10 mouse cellular contexts compared by ENCODE assay signal in genomic region chr13:44868037-44868650, GRCm38 (mm10).
DNase-seq lines count a peak whose midpoint lies in the region; ATAC-seq lines count a peak whose summit lies in the region.
"Had no signal": no experiment of that assay in that cellular context is flagged by ENCODE, and none has a peak within 500 bp of the region (broad histone marks: within the 10 kb centered on the region; RNA-seq: fewer than 3 reads in every experiment).

No protein-coding gene starts in this region.

- no peak overlapping the region for H3K4me3 ChIP-seq in hindbrain, embryonic 12.5 days
- no peak overlapping the region for H3K4me3 ChIP-seq in hindbrain, embryonic 10.5 days
- H3K4me3 ChIP-seq in heart, embryonic 11.5 days (ENCODE audit: low read depth, low read length) = no peak overlapping the region
- H3K4me3 ChIP-seq: megakaryocyte, embryonic 14.5 days had no signal

- 0 out of 2 replicates have a peak, but pooled peaks have one; percentile 41 for ATAC-seq in hindbrain, embryonic 12.5 days (ENCODE audit: low FRiP score)
- no peak for ATAC-seq in heart, embryonic 11.5 days (replicated peaks; ENCODE audit: insufficient number of reproducible peaks, low FRiP score, low TSS enrichment)

- H3K27me3 ChIP-seq in hindbrain, embryonic 12.5 days = no peaks in the 10 kb centered on the region
- peaks cover 4% of the 10 kb centered on the region; the same call in 1 of the 2 replicates for H3K27me3 ChIP-seq in hindbrain, embryonic 10.5 days (ENCODE audit: insufficient read depth, poor library complexity, severe bottlenecking)
- H3K27me3 ChIP-seq in heart, embryonic 11.5 days (ENCODE audit: control insufficient read depth, insufficient read depth, low read length) = no peaks in the 10 kb centered on the region
- H3K27me3 ChIP-seq: CH12.LX; megakaryocyte, embryonic 14.5 days had no signal

- 55% methylated on average over 4 of the region's 4 CpGs for WGBS in hindbrain, embryonic 12.5 days
- WGBS in hindbrain, embryonic 10.5 days = 73% methylated on average over 4 of the region's 4 CpGs
- WGBS in heart, embryonic 11.5 days (ENCODE audit: insufficient replicate concordance) = 70% methylated on average over 4 of the region's 4 CpGs

- peaks cover 8% of the 10 kb centered on the region for H3K4me1 ChIP-seq in hindbrain, embryonic 12.5 days
- peaks cover 14% of the 10 kb centered on the region for H3K4me1 ChIP-seq in hindbrain, embryonic 10.5 days (replicated peaks)
- H3K4me1 ChIP-seq in heart, embryonic 11.5 days (ENCODE audit: control insufficient read depth, insufficient read depth, low read length) = peaks cover 7% of the 10 kb centered on the region; the same call in 1 of the 2 replicates

- DNase-seq in hindbrain, embryonic 10.5 days (ENCODE audit: low spot score) = no peak
- DNase-seq in cerebellum, postnatal 25 days = peak; percentile 59 to 71
- DNase-seq in layer of hippocampus, adult 9-10 months (ENCODE audit: low spot score) = peak; percentile 33
- DNase-seq in right cerebral cortex, adult 2 months (ENCODE audit: low spot score in 2 of 2) = peak; percentile 47 to 49
- DNase-seq in spleen, adult 12 weeks (ENCODE audit: low spot score) = no peak
- DNase-seq in heart, postnatal 4 days = no peak

- no peak overlapping the region for H3K9ac ChIP-seq in hindbrain, embryonic 12.5 days
- H3K9ac ChIP-seq in heart, embryonic 11.5 days (ENCODE audit: low read depth, low read length) = no peak overlapping the region

- H3K4me2 ChIP-seq in hindbrain, embryonic 12.5 days (replicated peaks) = no peak overlapping the region
- H3K4me2 ChIP-seq in heart, embryonic 11.5 days = no peak overlapping the region

- H3K9me3 ChIP-seq in hindbrain, embryonic 12.5 days (replicated peaks) = no peaks in the 10 kb centered on the region
- H3K9me3 ChIP-seq in hindbrain, embryonic 10.5 days = peaks cover 3% of the 10 kb centered on the region; the same call in 1 of the 2 replicates
- no peaks in the 10 kb centered on the region for H3K9me3 ChIP-seq in heart, embryonic 11.5 days (replicated peaks; ENCODE audit: control insufficient read depth, low read length)
- H3K9me3 ChIP-seq: megakaryocyte, embryonic 14.5 days had no signal

- peaks cover 3% of the 10 kb centered on the region; the same call in 1 of the 2 replicates for H3K36me3 ChIP-seq in hindbrain, embryonic 12.5 days
- peaks cover 3% of the 10 kb centered on the region for H3K36me3 ChIP-seq in hindbrain, embryonic 10.5 days
- no peaks in the 10 kb centered on the region for H3K36me3 ChIP-seq in heart, embryonic 11.5 days (ENCODE audit: control insufficient read depth, insufficient read depth, low read length)

- peak overlapping the region; percentile 41; the same call in 1 of the 2 replicates for H3K27ac ChIP-seq in hindbrain, embryonic 12.5 days
- no peak overlapping the region for H3K27ac ChIP-seq in hindbrain, embryonic 10.5 days
- no peak overlapping the region for H3K27ac ChIP-seq in heart, embryonic 11.5 days (ENCODE audit: low read depth, low read length)

Comparison
In these comparisons a context has a peak if more than half of its experiments do, and no peak if none do; other contexts are left out.
1. DNase-seq: peak in cerebellum, postnatal 25 days (2 of 2), layer of hippocampus, adult 9-10 months (single experiment) and right cerebral cortex, adult 2 months (2 of 2); none in hindbrain, embryonic 10.5 days (single experiment), spleen, adult 12 weeks (single experiment) and heart, postnatal 4 days (single experiment).